Mouse (Mus musculus): ENCODE results near the gene Slc9a9. TPM values are rescaled to one million over a fixed set of nuclear protein-coding genes. Genes with fewer than 3 reads are reported as not detected.

Slc9a9 gene
- total RNA-seq, 2 experiments from 2014 or later, result 5.4 to 13.0 TPM

- ATAC-seq (replicated peaks; ENCODE audit: low FRiP score, poor library complexity, severe bottlenecking), result no peak
These were observed 510.9 kb downstream of the Slc9a9 start for GRCm38 (mm10) chr9:95180569-95180968.

GRCm38 (mm10) chr9:95181241-95182043 is 511.7 kb downstream of the Slc9a9 start:
- ATAC-seq (replicated peaks; ENCODE audit: low FRiP score, poor library complexity, severe bottlenecking), result no peak

GRCm38 (mm10) chr9:95182272-95182671 is 512.6 kb downstream of the Slc9a9 start:
- ATAC-seq (replicated peaks; ENCODE audit: low FRiP score, poor library complexity, severe bottlenecking), result no peak

GRCm38 (mm10) chr9:95184453-95184852 is 514.7 kb downstream of the Slc9a9 start:
- no peak for ATAC-seq (replicated peaks; ENCODE audit: low FRiP score, poor library complexity, severe bottlenecking)

- ATAC-seq (replicated peaks; ENCODE audit: low FRiP score, poor library complexity, severe bottlenecking), result no peak
These were observed 516.1 kb downstream of the Slc9a9 start for GRCm38 (mm10) chr9:95185840-95186239.

- ATAC-seq (replicated peaks; ENCODE audit: low FRiP score, poor library complexity, severe bottlenecking), result no peak
These were observed 516.9 kb downstream of the Slc9a9 start for GRCm38 (mm10) chr9:95186386-95187289.

GRCm38 (mm10) chr9:95188362-95189217 is 518.9 kb downstream of the Slc9a9 start:
- no peak for ATAC-seq (replicated peaks; ENCODE audit: low FRiP score, poor library complexity, severe bottlenecking)

GRCm38 (mm10) chr9:95189218-95189605 is 519.5 kb downstream of the Slc9a9 start:
- ATAC-seq (replicated peaks; ENCODE audit: low FRiP score, poor library complexity, severe bottlenecking), result no peak

GRCm38 (mm10) chr9:95191442-95191841 is 521.7 kb downstream of the Slc9a9 start:
- no peak for ATAC-seq (replicated peaks; ENCODE audit: low FRiP score, poor library complexity, severe bottlenecking)

- ATAC-seq (replicated peaks; ENCODE audit: low FRiP score, poor library complexity, severe bottlenecking), result no peak
These were observed 523.3 kb downstream of the Slc9a9 start for GRCm38 (mm10) chr9:95192901-95193532.

- ATAC-seq (replicated peaks; ENCODE audit: low FRiP score, poor library complexity, severe bottlenecking), result no peak
These were observed 524.0 kb downstream of the Slc9a9 start for GRCm38 (mm10) chr9:95193672-95194071.

GRCm38 (mm10) chr9:95194158-95194557 is 524.4 kb downstream of the Slc9a9 start:
- ATAC-seq (replicated peaks; ENCODE audit: low FRiP score, poor library complexity, severe bottlenecking), result no peak

GRCm38 (mm10) chr9:95207661-95208060 is 538.0 kb downstream of the Slc9a9 start:
- ATAC-seq (replicated peaks; ENCODE audit: low FRiP score, poor library complexity, severe bottlenecking), result no peak

- ATAC-seq (replicated peaks; ENCODE audit: low FRiP score, poor library complexity, severe bottlenecking), result no peak
These were observed 539.0 kb downstream of the Slc9a9 start for GRCm38 (mm10) chr9:95208681-95209080.

GRCm38 (mm10) chr9:95220009-95220408 is 550.3 kb downstream of the Slc9a9 start:
- no peak for ATAC-seq (replicated peaks; ENCODE audit: low FRiP score, poor library complexity, severe bottlenecking)

- ATAC-seq (replicated peaks; ENCODE audit: low FRiP score, poor library complexity, severe bottlenecking), result no peak
These were observed 551.6 kb downstream of the Slc9a9 start for GRCm38 (mm10) chr9:95221310-95221709.

GRCm38 (mm10) chr9:95226986-95227385 is 557.3 kb downstream of the Slc9a9 start:
- ATAC-seq (replicated peaks; ENCODE audit: low FRiP score, poor library complexity, severe bottlenecking), result no peak

- no peak for ATAC-seq (replicated peaks; ENCODE audit: low FRiP score, poor library complexity, severe bottlenecking)
These were observed 558.4 kb downstream of the Slc9a9 start for GRCm38 (mm10) chr9:95228123-95228522.

- ATAC-seq (replicated peaks; ENCODE audit: low FRiP score, poor library complexity, severe bottlenecking), result no peak
These were observed 559.4 kb downstream of the Slc9a9 start for GRCm38 (mm10) chr9:95229147-95229546.

Data from erythroid progenitor cell, adult 5-6 weeks (primary cell).